Mouse (Mus musculus): ENCODE measurements at regions not wholly inside any gene's neighbourhood (a gene's known extent, or its start where the extent isn't known, plus 50 kb on each side); places are given as distances from the start of the nearest gene placed in this dataset.

- Histone ChIP-seq H3K27ac (replicated peaks) (no peak overlapping the region), H3K9me3 (no peaks in the 10 kb centered on the region), H3K4me1 (replicated peaks) (no peaks in the 10 kb centered on the region), H3K4me2 (no peak overlapping the region), H3K4me3 (no peak overlapping the region), H3K36me3 (no peaks in the 10 kb centered on the region), H3K27me3 (no peaks in the 10 kb centered on the region), H3K9ac (no peak overlapping the region)
- ATAC-seq (ENCODE audit: low read depth): no peak
Measured at GRCm38 (mm10) chr1:124630084-124630483, 584.7 kb upstream of the Dpp10 start.

GRCm38 (mm10) chr1:124584620-124585019 lies 539.3 kb upstream of the Dpp10 start:
- no peak overlapping the region for H3K27ac ChIP-seq (replicated peaks)
- H3K36me3 ChIP-seq: no peaks in the 10 kb centered on the region
- 90% methylated on average over 1 of the region's 1 CpGs for WGBS

More at GRCm38 (mm10) chr1:124584620-124585019, 539.3 kb upstream of the Dpp10 start:
- Histone ChIP-seq H3K4me3 (no peak overlapping the region), H3K4me1 (replicated peaks) (no peaks in the 10 kb centered on the region), H3K27me3 (no peaks in the 10 kb centered on the region), H3K4me2 (no peak overlapping the region), H3K9me3 (no peaks in the 10 kb centered on the region), H3K9ac (no peak overlapping the region)
- ATAC-seq (ENCODE audit: low read depth): no peak
